Mouse (Mus musculus): Measurements from ENCODE around the gene 9230112D13Rik.

Gene 9230112D13Rik

DNA sequence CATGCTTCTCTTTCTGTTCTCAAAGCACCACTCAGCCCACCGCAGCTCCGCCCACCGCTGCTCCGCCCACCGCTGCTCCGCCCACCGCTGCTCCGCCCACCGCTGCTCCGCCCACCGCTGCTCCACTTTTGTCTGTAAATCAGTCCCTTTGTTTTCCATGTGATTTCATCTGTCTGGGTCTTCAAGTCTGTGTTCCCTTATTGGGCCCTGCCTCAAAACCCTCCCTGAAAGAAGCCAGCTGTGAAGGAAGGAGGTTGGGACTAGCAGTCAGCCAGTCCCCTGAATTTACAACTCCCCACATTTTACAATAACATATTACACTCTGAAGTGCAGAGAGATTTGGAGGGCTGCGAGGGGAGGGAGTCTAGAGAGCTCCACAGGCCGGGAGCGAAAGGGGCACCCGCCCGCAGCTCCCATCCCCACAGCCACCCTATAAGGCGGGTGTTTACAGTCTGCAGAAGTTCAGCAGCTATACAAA is 18.1 kb upstream of the 9230112D13Rik start:
- DNase-seq = no peak

GRCm38 (mm10) chr14:34535883-34536282 is 13.3 kb upstream of the 9230112D13Rik start:
- no peak for DNase-seq

- no peak for DNase-seq
Observed at GRCm38 (mm10) chr14:34533537-34533936, 10.9 kb upstream of the 9230112D13Rik start.

- DNase-seq = no peak
Observed at GRCm38 (mm10) chr14:34532536-34532935, 9.9 kb upstream of the 9230112D13Rik start.

DNA sequence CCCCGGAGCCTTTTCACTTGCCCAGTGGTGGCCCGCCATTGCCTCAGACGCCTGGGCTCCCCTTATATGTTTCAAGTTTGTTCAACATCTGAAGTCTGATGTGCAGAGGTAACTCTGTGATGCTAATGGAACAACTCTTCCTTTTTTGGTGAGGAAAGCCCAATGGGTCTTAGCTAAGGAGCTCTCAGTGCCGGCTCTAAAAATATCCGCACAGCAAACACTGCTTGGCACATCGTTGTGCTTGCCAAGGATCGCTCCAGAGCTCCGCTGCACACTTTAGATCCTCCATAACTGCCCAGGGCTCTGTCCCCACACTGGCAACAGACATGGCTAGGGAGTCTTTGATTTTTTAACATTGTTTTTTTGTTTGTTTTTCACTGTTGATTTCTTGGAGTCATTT is 6.2 kb upstream of the 9230112D13Rik start:
- no peak for DNase-seq

GRCm38 (mm10) chr14:34517959-34518544 is 4.5 kb downstream of the 9230112D13Rik start:
- DNase-seq = no peak

- no peak for DNase-seq
Observed at GRCm38 (mm10) chr14:34516960-34517577, 5.5 kb downstream of the 9230112D13Rik start.

- no peak for DNase-seq
Observed at GRCm38 (mm10) chr14:34515860-34516259, 6.7 kb downstream of the 9230112D13Rik start.

DNA sequence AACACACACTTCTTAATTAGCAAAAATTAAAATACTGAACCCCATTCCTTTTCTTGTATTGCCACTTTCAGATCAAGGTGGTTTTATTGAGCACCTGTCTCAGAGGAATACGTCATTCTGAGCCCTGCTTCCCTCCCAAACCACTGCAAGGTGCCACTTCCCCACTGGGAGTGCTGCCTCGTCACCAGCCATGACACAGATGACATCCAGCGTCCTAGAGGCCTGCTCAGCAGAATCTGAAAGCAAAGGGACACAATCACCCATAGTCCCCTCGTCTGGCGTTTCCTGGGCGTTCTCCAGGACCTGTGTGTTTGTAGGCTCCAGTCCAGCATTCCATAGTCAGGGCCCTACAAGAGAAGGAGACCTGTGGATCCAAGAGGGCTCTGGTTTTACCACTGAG is 8.5 kb downstream of the 9230112D13Rik start:
- DNase-seq = no peak

DNA sequence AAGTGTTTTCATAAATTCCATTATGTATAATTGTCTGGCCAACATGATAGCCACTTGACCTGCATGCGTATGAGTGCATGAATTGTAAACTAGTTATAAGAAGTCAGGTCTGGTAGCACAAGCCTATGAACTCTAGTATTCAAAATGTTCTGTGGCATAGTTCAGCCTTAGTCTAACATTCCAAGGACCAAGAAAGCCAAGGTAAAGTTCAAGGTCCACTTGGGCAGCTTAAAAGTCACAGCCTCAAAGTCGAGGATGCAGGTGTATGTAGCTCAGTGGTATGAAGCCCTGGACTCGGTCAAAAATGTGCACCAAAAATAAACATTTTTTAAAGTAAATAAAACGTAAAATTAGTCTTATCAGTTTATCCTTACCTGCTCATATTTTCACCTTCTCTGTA is 10.0 kb downstream of the 9230112D13Rik start:
- DNase-seq = no peak

DNA sequence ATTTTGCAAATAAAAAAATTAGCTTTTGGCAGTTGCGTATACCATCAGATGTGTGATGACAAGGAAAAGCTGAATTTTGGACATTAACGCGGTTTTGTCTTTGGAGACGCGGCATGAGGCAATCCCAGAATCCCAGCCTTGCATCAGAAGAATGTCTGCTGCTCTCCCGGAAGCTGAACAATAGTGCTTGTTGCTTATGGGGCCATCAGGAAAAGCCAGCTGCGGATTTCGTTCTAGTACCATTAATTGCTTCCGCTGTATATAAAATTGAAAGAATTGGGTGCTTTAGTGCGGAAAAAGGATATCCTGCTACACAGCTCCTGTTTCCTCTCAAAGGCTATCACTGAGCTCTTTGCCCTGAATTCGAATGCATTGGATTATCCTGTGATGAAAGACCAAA is 10.7 kb downstream of the 9230112D13Rik start:
- DNase-seq = no peak

DNA sequence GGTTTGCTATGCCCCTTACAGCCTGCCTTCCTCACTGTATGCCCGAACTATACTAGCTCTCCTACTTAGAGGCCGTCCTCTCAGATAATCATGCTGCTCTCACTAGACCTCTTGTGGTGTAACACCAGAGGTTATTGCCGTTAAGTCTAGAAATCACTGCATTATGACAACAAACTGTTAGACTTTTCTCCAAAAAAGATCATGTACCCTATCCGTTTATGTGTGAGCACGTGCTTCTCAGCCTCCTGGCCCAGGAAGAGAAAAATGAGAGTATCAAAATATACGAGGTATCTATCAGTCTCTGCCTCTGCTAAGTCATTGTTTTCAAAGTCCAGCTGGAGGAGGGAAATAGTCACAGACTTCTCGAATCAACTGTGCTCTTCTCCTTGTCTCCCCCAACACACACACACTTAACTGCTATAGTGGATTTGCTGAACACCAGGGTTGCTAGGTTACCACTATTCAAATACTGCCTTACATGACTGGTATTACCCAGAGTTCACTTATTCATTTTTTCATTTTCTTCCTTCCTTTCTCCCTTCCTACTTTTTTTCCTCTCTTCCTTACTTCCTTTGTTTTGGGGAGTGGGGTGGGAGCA is 13.7 kb downstream of the 9230112D13Rik start:
- no peak for DNase-seq

DNA sequence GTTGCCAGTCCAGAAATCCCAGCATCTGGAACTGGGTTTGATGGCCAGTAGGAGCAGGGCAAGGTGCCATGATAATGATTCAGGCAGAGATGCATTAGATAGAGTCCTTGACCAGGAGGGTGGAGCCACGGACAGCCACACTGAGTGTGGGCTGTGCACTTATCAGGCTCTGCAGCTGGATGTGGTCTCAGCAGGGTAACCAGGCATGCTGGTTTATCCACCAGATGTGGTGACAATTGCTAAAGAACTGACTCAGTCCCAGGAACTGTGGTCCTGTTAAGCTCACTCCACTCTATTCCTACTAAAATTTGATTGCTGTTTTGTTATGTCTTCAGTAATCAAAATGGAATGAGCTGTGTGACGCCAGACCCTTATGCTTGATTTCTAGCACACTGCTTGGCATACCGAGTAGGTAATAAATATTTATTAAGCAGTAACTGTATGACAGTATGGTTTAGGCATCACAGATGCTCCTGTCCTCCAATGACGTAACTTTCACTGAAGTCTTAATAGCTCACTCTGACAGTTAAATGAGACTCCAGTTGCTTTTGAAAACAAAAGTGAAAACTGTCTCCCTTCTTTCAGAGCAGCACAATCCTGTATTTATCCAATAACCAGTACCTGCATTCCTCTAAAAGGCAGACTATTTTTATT is 14.3 kb downstream of the 9230112D13Rik start:
- DNase-seq = peak; percentile 60

DNA sequence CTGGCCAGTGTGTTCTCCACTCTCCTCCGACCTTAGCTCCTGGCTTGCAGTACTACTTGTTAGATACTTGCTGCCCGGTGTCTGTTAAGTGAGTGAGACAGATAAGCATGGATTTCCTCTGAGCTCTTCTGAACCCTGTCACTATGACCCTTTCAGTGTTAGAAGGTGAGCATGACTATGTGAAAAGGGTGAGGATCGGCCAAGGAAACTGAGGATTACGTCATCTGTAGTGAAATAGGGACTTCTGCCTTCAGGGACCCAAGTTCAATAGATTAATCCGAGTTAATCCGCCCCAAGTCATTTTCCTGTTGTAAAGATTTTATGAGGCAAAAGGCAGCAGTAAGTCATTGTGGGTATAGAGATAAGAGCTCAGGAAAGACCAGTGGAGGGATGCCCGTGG is 17.3 kb downstream of the 9230112D13Rik start:
- no peak for DNase-seq

GRCm38 (mm10) chr14:34504377-34504776 is 18.2 kb downstream of the 9230112D13Rik start:
- DNase-seq = no peak

DNA sequence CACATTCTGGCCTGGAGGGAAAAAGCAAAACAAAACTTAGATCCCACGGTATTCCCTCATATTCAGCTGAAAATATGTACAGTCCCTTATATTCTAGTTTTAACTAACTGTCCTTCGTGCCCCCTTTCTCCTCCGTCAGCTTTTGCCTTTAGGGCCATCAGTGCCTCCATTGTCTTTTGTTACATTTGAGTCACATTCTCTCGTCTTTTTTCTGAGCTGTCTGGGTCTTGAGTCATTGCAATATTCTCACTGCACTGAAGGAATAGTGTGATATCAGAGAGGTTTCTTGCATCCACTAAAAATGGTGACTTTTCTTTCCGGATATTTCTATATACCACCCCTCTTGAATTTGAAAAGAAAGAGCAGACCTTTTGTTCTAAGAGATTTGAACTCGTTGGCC is 18.8 kb downstream of the 9230112D13Rik start:
- DNase-seq = no peak

DNA sequence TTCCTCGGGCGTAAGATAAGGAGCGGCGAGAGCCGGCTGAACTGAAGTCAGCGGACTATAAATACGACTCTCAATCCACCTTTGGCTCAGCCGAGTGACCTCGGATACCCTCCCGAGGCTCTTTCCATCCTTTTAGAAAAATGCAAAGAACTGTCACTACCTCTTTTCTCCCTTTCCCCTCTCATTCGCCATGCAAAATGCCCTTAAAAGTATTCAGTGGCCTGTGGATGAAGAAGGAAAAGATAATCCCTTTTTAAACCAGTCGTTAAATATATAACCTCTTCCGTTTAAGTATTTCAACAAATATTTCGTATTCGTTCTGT is 19.3 kb downstream of the 9230112D13Rik start, which contains the start of gene Bmpr1a:
Gene Bmpr1a, minus strand, starts transcription at position 17 of the 323 bp plus-strand sequence.
- no peak for DNase-seq

DNA sequence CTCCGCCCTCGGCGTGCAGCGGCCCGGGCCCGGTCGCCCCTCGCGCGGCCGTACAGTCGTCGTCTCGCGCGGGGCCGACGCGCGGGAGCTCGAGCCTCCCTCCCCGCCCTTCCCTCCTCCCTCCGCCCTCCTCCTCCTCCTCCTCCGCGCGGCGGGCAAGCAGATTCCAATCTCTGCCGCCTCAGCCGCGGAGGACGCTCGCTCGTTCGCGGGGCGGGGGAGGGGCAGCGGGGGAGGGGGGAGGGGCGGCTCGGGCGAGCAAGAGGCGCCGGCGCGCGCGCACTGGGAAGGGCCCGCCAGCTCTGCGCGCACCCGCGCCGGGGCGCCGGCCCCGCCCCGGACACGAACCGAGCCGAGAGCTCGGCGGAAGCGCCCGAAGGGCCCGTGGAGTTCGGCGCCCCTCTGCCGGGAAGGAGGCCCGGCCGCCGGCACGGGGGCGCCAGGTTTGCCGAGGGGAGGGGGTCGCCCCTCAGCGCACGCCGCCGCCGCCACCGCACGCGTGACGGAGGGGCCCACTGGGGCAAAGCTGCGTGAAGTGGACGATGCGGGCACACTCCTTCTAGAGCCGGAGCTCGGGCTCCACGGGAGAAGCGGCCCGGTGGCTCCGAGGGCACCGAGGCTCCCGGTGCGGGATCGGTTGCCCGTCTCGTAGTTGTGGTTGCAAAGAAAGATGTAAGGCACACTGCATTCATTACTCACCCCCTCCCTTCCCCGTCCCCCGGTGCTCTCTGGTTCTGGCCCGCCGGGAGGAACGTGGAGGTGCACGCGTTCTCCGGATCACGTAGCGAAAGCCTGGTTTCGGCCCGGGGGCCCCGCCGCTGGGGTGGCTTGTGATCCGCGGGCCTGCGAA is 19.9 kb downstream of the 9230112D13Rik start:
- peak; percentile 88 for DNase-seq

DNA sequence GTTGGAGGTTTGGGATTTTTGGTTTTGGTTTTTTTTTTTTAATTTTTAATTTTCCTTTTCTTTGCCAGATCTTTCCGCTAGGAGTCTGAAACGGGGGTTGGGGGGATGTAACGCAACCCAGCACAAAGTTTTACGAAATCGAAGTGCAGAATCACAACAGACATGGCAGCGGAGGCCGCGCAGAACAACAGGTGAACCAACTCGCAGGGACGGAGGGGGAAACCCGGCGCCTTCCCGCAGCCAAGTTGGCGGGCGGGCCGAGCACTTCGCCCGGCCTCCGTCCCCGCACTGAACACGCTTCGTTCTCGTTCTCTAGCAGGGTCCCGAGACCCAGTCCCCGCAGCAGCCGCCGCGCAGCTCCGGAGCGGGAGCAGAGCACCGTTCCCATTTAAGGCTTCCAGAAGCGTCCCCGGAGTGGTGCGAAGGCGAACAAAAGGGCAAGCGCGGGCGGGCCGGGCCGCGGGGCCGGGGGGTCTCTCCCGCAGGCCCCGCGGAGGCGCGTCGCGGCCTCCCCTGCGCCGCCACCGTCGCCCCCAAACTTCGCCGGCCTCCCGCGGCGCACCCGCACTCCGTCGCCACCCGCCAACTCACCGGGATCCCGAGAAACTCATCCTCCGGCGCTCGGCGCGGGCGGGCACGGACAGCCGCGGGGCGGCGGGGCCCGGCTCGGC is 20.7 kb downstream of the 9230112D13Rik start:
- DNase-seq = peak; percentile 32

GRCm38 (mm10) chr14:34501447-34501803 is 21.2 kb downstream of the 9230112D13Rik start:
- no peak for DNase-seq

- no peak for DNase-seq
Observed at GRCm38 (mm10) chr14:34500309-34500708, 22.3 kb downstream of the 9230112D13Rik start.

DNA sequence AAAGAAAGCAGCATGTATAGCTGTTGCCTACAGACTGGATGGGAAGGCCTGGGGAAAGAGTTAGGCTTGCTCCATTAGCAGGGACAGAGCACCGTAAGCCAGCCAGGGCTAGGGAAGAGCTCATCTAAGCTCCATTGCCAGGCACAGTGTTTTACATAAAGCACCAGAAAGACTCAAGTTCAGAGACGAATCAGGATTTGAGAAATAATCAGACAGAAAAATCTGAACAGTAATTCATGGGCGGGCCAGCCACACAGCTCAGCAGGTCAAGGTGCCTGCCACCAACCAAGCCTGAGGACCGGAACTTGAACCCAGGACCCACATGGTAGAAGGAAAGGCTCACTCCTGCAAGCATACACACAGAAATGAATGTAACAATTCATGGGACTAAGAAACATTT is 22.9 kb downstream of the 9230112D13Rik start:
- DNase-seq = no peak
